Comparison of ENCODE assay signal across 14 mouse cellular contexts in the genomic region with DNA sequence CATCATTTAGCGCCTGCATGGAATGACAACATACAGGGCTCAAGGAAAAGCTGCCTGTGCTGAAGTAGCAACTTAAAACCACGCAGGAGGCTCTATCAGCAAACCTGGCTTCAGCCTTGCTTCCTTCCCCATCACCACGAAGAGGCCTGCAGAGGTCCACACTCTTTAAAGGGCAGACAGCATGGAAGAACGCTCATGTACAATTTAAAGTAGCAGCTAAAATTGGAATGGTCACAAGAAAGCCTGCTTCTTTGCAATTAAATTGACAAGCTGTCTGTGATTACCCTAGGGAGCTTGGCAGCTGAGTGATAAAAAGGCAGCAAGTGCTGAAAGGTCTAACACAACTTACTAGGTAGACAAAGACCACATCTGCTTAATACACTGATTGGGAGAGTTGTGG.
DNase-seq lines count a peak whose midpoint lies in the region; ATAC-seq and TF ChIP-seq lines count a peak whose summit lies in the region.
"Had no signal": no experiment of that assay in that cellular context is flagged by ENCODE, and none has a peak within 500 bp of the region (broad histone marks: within the 10 kb centered on the region; RNA-seq: fewer than 3 reads in every experiment).

No protein-coding gene starts in this region.

- 33% methylated on average over 4 of the region's 4 CpGs for WGBS in forebrain, embryonic 15.5 days
- 12% methylated on average over 4 of the region's 4 CpGs for WGBS in heart, postnatal 0 days

- TF ChIP-seq CTCF in heart, postnatal 0 days (IDR thresholded peaks at IDR 0.05; ENCODE audit: low read depth), result no peak

- intact Hi-C loops in heart, postnatal 14 days (cut with DNase I), result no loop called here

- H3K4me2 ChIP-seq in forebrain, embryonic 15.5 days (replicated peaks), result no peak overlapping the region
- H3K4me2 ChIP-seq in heart, postnatal 0 days (ENCODE audit: low read depth, low read length), result no peak overlapping the region
- H3K4me2 ChIP-seq: limb, embryonic 12.5 days; neural tube, embryonic 13.5 days had no signal

- peaks cover 8% of the 10 kb centered on the region for H3K4me1 ChIP-seq in forebrain, embryonic 15.5 days
- peaks cover 20% of the 10 kb centered on the region for H3K4me1 ChIP-seq in heart, postnatal 0 days (ENCODE audit: control insufficient read depth, insufficient read depth)

- H3K9ac ChIP-seq in forebrain, embryonic 15.5 days (replicated peaks), result no peak overlapping the region
- H3K9ac ChIP-seq in heart, postnatal 0 days (replicated peaks; ENCODE audit: low read depth, low read length), result no peak overlapping the region
- H3K9ac ChIP-seq: limb, embryonic 12.5 days; neural tube, embryonic 13.5 days had no signal

- no peaks in the 10 kb centered on the region for H3K9me3 ChIP-seq in forebrain, embryonic 15.5 days
- no peaks in the 10 kb centered on the region for H3K9me3 ChIP-seq in heart, postnatal 0 days (replicated peaks; ENCODE audit: control insufficient read depth, low read length)
- H3K9me3 ChIP-seq: limb, embryonic 12.5 days; neural tube, embryonic 13.5 days had no signal

- DNase-seq in heart, adult 8-10 months (ENCODE audit: low spot score), result peak; percentile 20
- DNase-seq in heart, postnatal 14 days, result no peak
- DNase-seq in embryo, embryonic 10.5 days (ENCODE audit: low spot score), result peak; percentile 49
- DNase-seq in heart, postnatal 0 days (ENCODE audit: low spot score), result peak; percentile 87
- DNase-seq in spleen, adult 12 weeks (ENCODE audit: low spot score), result no peak
- no peak for DNase-seq in cerebellum, adult 11-12 months
- no peak for DNase-seq in cerebellum, postnatal 10 days
- DNase-seq: cerebellum, adult 2 months; lung, postnatal 14 days had no signal

- H3K27me3 ChIP-seq in forebrain, embryonic 15.5 days, result no peaks in the 10 kb centered on the region
- no peaks in the 10 kb centered on the region for H3K27me3 ChIP-seq in heart, postnatal 0 days (ENCODE audit: control insufficient read depth, insufficient read depth, low read length)
- H3K27me3 ChIP-seq: limb, embryonic 12.5 days; neural tube, embryonic 13.5 days had no signal

- H3K4me3 ChIP-seq in forebrain, embryonic 15.5 days, result no peak overlapping the region
- no peak overlapping the region for H3K4me3 ChIP-seq in heart, postnatal 0 days (ENCODE audit: low read depth, low read length)
- H3K4me3 ChIP-seq: erythroblast, embryonic 14.5 days; limb, embryonic 12.5 days; neural tube, embryonic 13.5 days had no signal

- no peaks in the 10 kb centered on the region for H3K36me3 ChIP-seq in forebrain, embryonic 15.5 days
- no peaks in the 10 kb centered on the region for H3K36me3 ChIP-seq in heart, postnatal 0 days (replicated peaks; ENCODE audit: control insufficient read depth, insufficient read depth, low read length)
- H3K36me3 ChIP-seq: limb, embryonic 12.5 days; neural tube, embryonic 13.5 days had no signal

- ATAC-seq in forebrain, embryonic 15.5 days (replicated peaks), result peak; percentile 51; the same call in 1 of the 2 replicates
- peak; percentile 79 for ATAC-seq in heart, postnatal 0 days (ENCODE audit: insufficient read depth, low read depth)
- ATAC-seq: intestine, embryonic 16.5 days had no signal

- H3K27ac ChIP-seq in forebrain, embryonic 15.5 days (replicated peaks), result no peak overlapping the region
- peak overlapping the region; percentile 89 for H3K27ac ChIP-seq in heart, postnatal 0 days (ENCODE audit: low read depth)
- H3K27ac ChIP-seq: limb, embryonic 12.5 days; neural tube, embryonic 13.5 days had no signal

- TF ChIP-seq EP300 in heart, postnatal 0 days (IDR thresholded peaks at IDR 0.05; ENCODE audit: low read depth), result peak; percentile 96

Comparison
In these comparisons a context has a peak if more than half of its experiments do, and no peak if none do; other contexts are left out.
1. DNase-seq: peak in heart, adult 8-10 months (single experiment), embryo, embryonic 10.5 days (single experiment) and heart, postnatal 0 days (single experiment); none in heart, postnatal 14 days (0 of 2), spleen, adult 12 weeks (single experiment), cerebellum, adult 11-12 months (single experiment) and cerebellum, postnatal 10 days (0 of 2).